Mouse (Mus musculus): ENCODE measurements around the gene Hist2h2aa1.

Hist2h2aa1 gene

GRCm38 (mm10) chr3:96273591-96274465, 28.5 kb downstream of the Hist2h2aa1 start:
- ChIA-PET CTCF (no interaction called here), POLR2A (interaction anchor here (0.5 to 6.0 kb wide), 55 partner anchors 9 to 653 kb away, joined by 3 to 92 read pairs (median 4); partner anchors contain the start of genes Hist2h4 (in 3 of the 4), Bola1 (in 2 of the 4), Hist2h2aa1 (in 2 of the 4) and Hist2h2ab (in 2 of the 4))

- ChIA-PET POLR2A (interaction anchor here (0.5 to 6.0 kb wide), 154 partner anchors 8 to 850 kb away, joined by 3 to 196 read pairs (median 6); partner anchors contain the start of genes Hist2h2bb (in 4 of the 4), Hist2h4 (in 4 of the 4), Hist2h2ac (in 3 of the 4) and Hist2h2be (in 3 of the 4)), CTCF (interaction anchor here (0.6 to 2.5 kb wide), 147 partner anchors 8 to 424 kb away, joined by 3 to 55 read pairs (median 4); partner anchors contain the start of genes Hist2h2bb (in 4 of the 4), Hist2h3b (in 3 of the 4), Gm16253 (in 2 of the 4) and Hist2h4 (in 2 of the 4))
Measured at GRCm38 (mm10) chr3:96277428-96277799, 32.1 kb downstream of the Hist2h2aa1 start.

- ChIA-PET POLR2A (interaction anchor here (0.5 to 6.0 kb wide), 169 partner anchors 9 to 851 kb away, joined by 3 to 196 read pairs (median 5); partner anchors contain the start of genes Hist2h2bb (in 4 of the 4), Hist2h4 (in 4 of the 4), Hist2h2ac (in 3 of the 4) and Hist2h2be (in 3 of the 4)), CTCF (interaction anchor here (0.5 to 2.5 kb wide), 160 partner anchors 8 to 429 kb away, joined by 3 to 55 read pairs (median 4); partner anchors contain the start of genes Hist2h2bb (in 4 of the 4), Hist2h3b (in 3 of the 4), Bola1 (in 2 of the 4) and Gm16253 (in 2 of the 4))
Measured at GRCm38 (mm10) chr3:96277800-96278624, 32.7 kb downstream of the Hist2h2aa1 start.

- ChIA-PET POLR2A (interaction anchor here in 3 of 4 experiments (0.7 to 10.0 kb wide), 9 partner anchors 11 to 252 kb away, joined by 3 to 59 read pairs (median 9); partner anchors contain the start of genes Hist2h2bb (in 3 of the 3) and Hist2h3b (in 2 of the 3)), CTCF (interaction anchor here in 3 of 4 experiments (0.6 to 1.8 kb wide), 5 partner anchors 133 to 222 kb away, joined by 4 to 13 read pairs (median 4); no protein-coding TSS in a partner anchor)
Measured at GRCm38 (mm10) chr3:96280660-96281059, 35.4 kb downstream of the Hist2h2aa1 start.

GRCm38 (mm10) chr3:96284457-96284856, 39.2 kb downstream of the Hist2h2aa1 start:
- ChIA-PET CTCF (interaction anchor here in 2 of 4 experiments (0.6 to 1.6 kb wide), 4 partner anchors 9 to 209 kb away, joined by 3 to 4 read pairs (median 3); partner anchors contain the start of gene Fcgr1 (in 1 of the 2)), POLR2A (interaction anchor here in 3 of 4 experiments (0.7 to 10.0 kb wide), 20 partner anchors 11 to 219 kb away, joined by 3 to 59 read pairs (median 5); partner anchors contain the start of genes Hist2h2bb (in 2 of the 3), Hist2h3b (in 2 of the 3), Bola1 (in 1 of the 3) and Hist2h2ab (in 1 of the 3))

- POLR2A ChIA-PET, result interaction anchor here in 3 of 4 experiments (0.5 to 10.0 kb wide), 13 partner anchors 9 to 53 kb away, joined by 3 to 59 read pairs (median 5); partner anchors contain the start of genes Hist2h2bb (in 2 of the 3) and Hist2h3b (in 1 of the 3)
- CTCF ChIA-PET, result interaction anchor here (0.5 to 3.5 kb wide), 19 partner anchors 9 to 406 kb away, joined by 3 to 28 read pairs (median 4); partner anchors contain the start of genes Hist2h2bb (in 1 of the 4) and Hist2h4 (in 1 of the 4)
Measured at GRCm38 (mm10) chr3:96287334-96287733, 42.0 kb downstream of the Hist2h2aa1 start.

GRCm38 (mm10) chr3:96289201-96289600, 43.9 kb downstream of the Hist2h2aa1 start:
- ChIA-PET CTCF (interaction anchor here in 2 of 4 experiments (0.7 to 2.3 kb wide), 3 partner anchors 11 to 125 kb away, joined by 3 to 7 read pairs (median 3); no protein-coding TSS in a partner anchor), POLR2A (interaction anchor here in 3 of 4 experiments (0.7 to 10.0 kb wide), 12 partner anchors 11 to 194 kb away, joined by 3 to 59 read pairs (median 3); partner anchors contain the start of genes Hist2h2bb (in 2 of the 3), Hist2h3b (in 1 of the 3) and Hist2h4 (in 1 of the 3))

GRCm38 (mm10) chr3:96290727-96291126, 45.4 kb downstream of the Hist2h2aa1 start:
- ChIA-PET POLR2A (interaction anchor here in 3 of 4 experiments (1.0 to 1.6 kb wide), 7 partner anchors 13 to 36 kb away, joined by 3 to 7 read pairs (median 4); partner anchors contain the start of genes Hist2h2bb (in 3 of the 3) and Hist2h4 (in 1 of the 3)), CTCF (interaction anchor here in 2 of 4 experiments (0.6 kb wide), 2 partner anchors 13 to 415 kb away, joined by 3 to 4 read pairs; no protein-coding TSS in a partner anchor)

- ChIA-PET POLR2A (interaction anchor here in 2 of 4 experiments (0.7 to 1.6 kb wide), 4 partner anchors 9 to 31 kb away, joined by 3 to 7 read pairs (median 3); partner anchors contain the start of gene Hist2h2bb (in 1 of the 2)), CTCF (interaction anchor here in 1 of 4 experiments (1.1 kb wide), 1 partner anchor 15 kb away, joined by 5 read pairs; no protein-coding TSS in a partner anchor)
Measured at GRCm38 (mm10) chr3:96292641-96293040, 47.3 kb downstream of the Hist2h2aa1 start.

- ChIA-PET CTCF (interaction anchor here in 2 of 4 experiments (0.9 to 1.5 kb wide), 2 partner anchors 9 to 15 kb away, joined by 3 to 4 read pairs; no protein-coding TSS in a partner anchor), POLR2A (interaction anchor here in 2 of 4 experiments (0.6 to 1.6 kb wide), 4 partner anchors 8 to 43 kb away, joined by 3 to 7 read pairs (median 4); partner anchors contain the start of gene Hist2h2bb (in 1 of the 2))
Measured at GRCm38 (mm10) chr3:96293368-96293767, 48.1 kb downstream of the Hist2h2aa1 start.

GRCm38 (mm10) chr3:96293787-96294186, 48.5 kb downstream of the Hist2h2aa1 start, which contains the start of gene Fcgr1:
TSS of gene Fcgr1 (minus strand) at chr3:96293969.
- ChIA-PET POLR2A (interaction anchor here in 2 of 4 experiments (0.6 to 0.7 kb wide), 3 partner anchors 16 to 1320 kb away, joined by 3 read pairs; no protein-coding TSS in a partner anchor), CTCF (interaction anchor here in 2 of 4 experiments (0.9 to 1.5 kb wide), 2 partner anchors 9 to 16 kb away, joined by 3 to 4 read pairs; no protein-coding TSS in a partner anchor)

All from embryonic stem cell, embryonic (primary cell).